Mouse (Mus musculus): Measurements from ENCODE around the gene Acad11. TPM values are rescaled to one million over a fixed set of nuclear protein-coding genes. Genes with fewer than 3 reads are reported as not detected.

Gene Acad11
- polyA plus RNA-seq, 1 experiment from 2014 or later, result 11.1 TPM

Other genes with a start within 250 kb of the Acad11 start
- 4.0 and 4.7 TPM in 2 replicates for gene Nphp3, start 60.8 kb upstream of the Acad11 start, polyA plus RNA-seq (2014; fragmentation: Nextera tagmentation; extraction: Ambion mirVana)
- gene Gm28305, start 22.7 kb upstream of the Acad11 start, polyA plus RNA-seq (2014; fragmentation: Nextera tagmentation; extraction: Ambion mirVana), result not detected in 2 replicates
- gene Uba5, start 243 bp upstream of the Acad11 start, polyA plus RNA-seq (2014; fragmentation: Nextera tagmentation; extraction: Ambion mirVana), result 64.2 and 77.3 TPM in 2 replicates
- gene Ackr4, start 63.6 kb downstream of the Acad11 start, polyA plus RNA-seq (2014; fragmentation: Nextera tagmentation; extraction: Ambion mirVana), result 0.15 and 0.17 TPM in 2 replicates
- 20.4 and 23.4 TPM in 2 replicates for gene Dnajc13, start 199.6 kb downstream of the Acad11 start, polyA plus RNA-seq (2014; fragmentation: Nextera tagmentation; extraction: Ambion mirVana)